In the genomic region with DNA sequence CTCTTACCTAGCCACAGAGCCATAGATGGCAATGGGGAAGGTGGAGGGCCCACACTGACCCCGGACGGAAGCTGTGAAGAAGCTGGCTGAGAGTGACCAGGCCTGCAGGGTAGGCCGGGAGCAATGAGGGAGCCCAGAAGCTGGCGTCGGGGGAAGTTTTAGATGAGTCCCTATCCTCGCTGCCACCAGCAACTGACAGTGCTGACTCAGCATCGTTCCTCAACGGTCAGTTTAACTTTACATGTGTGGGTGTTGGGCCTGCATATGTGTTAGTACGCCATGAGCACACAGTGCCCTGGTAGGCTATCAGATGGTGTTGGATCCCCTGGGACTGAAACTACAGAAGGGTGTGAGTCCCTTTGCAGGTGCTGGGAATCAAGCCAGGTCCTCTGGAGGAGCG, we compare ENCODE assay signal across 34 mouse cellular contexts. TPM values are rescaled to one million over a fixed set of nuclear protein-coding genes. Genes with fewer than 3 reads are reported as not detected.
DNase-seq lines count a peak whose midpoint lies in the region; ATAC-seq and TF ChIP-seq lines count a peak whose summit lies in the region.
"Had no signal": no experiment of that assay in that cellular context is flagged by ENCODE, and none has a peak within 500 bp of the region (broad histone marks: within the 10 kb centered on the region; RNA-seq: fewer than 3 reads in every experiment).

No protein-coding gene starts in this region.

- 85% methylated on average over 10 of the region's 10 CpGs for WGBS in kidney, postnatal 0 days
- 50% methylated on average over 10 of the region's 10 CpGs for WGBS in liver, embryonic 13.5 days (ENCODE audit: insufficient replicate concordance)
- WGBS in forebrain, embryonic 15.5 days = 90% methylated on average over 10 of the region's 10 CpGs

- H3K27ac ChIP-seq in kidney, postnatal 0 days = no peak overlapping the region
- 0 out of 2 replicates have a peak overlapping the region, but pooled peaks have one; percentile 29 for H3K27ac ChIP-seq in liver, embryonic 13.5 days
- no peak overlapping the region for H3K27ac ChIP-seq in forebrain, embryonic 15.5 days (replicated peaks)
- H3K27ac ChIP-seq: embryonic facial prominence, embryonic 13.5 days; forebrain, embryonic 10.5 days; heart, embryonic 15.5 days; midbrain, embryonic 13.5 days; neural tube, embryonic 13.5 days; stomach, postnatal 0 days had no signal

- no peaks in the 10 kb centered on the region for H3K27me3 ChIP-seq in kidney, postnatal 0 days (ENCODE audit: insufficient read depth, low read length)
- no peaks in the 10 kb centered on the region for H3K27me3 ChIP-seq in G1E (ENCODE audit: insufficient read depth, low read length)
- no peaks in the 10 kb centered on the region for H3K27me3 ChIP-seq in liver, embryonic 13.5 days
- H3K27me3 ChIP-seq in forebrain, embryonic 15.5 days = no peaks in the 10 kb centered on the region
- H3K27me3 ChIP-seq: embryonic facial prominence, embryonic 13.5 days; heart, embryonic 15.5 days; midbrain, embryonic 13.5 days; neural tube, embryonic 13.5 days had no signal

- no peak for ATAC-seq in kidney, postnatal 0 days (replicated peaks; ENCODE audit: low FRiP score, low read depth)
- ATAC-seq in G1E (ENCODE audit: extremely low read depth, insufficient number of reproducible peaks, low FRiP score, poor library complexity, severe bottlenecking) = peak; percentile 22; the same call in 1 of the 2 replicates
- no peak for ATAC-seq in liver, embryonic 13.5 days (ENCODE audit: low read depth)
- 0 out of 2 replicates have a peak, but pooled peaks have one; percentile 14 for ATAC-seq in megakaryocyte progenitor cell, adult 5-6 weeks (replicated peaks; ENCODE audit: poor library complexity)
- ATAC-seq in forebrain, embryonic 15.5 days (replicated peaks) = no peak
- ATAC-seq: forebrain, embryonic 16.5 days; hindbrain, embryonic 16.5 days; midbrain, embryonic 13.5 days had no signal

- no peak for TF ChIP-seq CTCF in kidney, postnatal 0 days (IDR thresholded peaks at IDR 0.05; ENCODE audit: low read depth)
- TF ChIP-seq CTCF in G1E (IDR thresholded peaks at IDR 0.05; ENCODE audit: low read depth, low read length) = no peak

- no peaks in the 10 kb centered on the region for H3K36me3 ChIP-seq in kidney, postnatal 0 days (ENCODE audit: insufficient read depth, low read length)
- peaks cover 90% of the 10 kb centered on the region for H3K36me3 ChIP-seq in G1E (replicated peaks)
- H3K36me3 ChIP-seq in liver, embryonic 13.5 days = peaks cover 23% of the 10 kb centered on the region; the same call in 1 of the 2 replicates
- no peaks in the 10 kb centered on the region for H3K36me3 ChIP-seq in forebrain, embryonic 15.5 days
- H3K36me3 ChIP-seq: embryonic facial prominence, embryonic 13.5 days; forebrain, embryonic 10.5 days; heart, embryonic 15.5 days; midbrain, embryonic 13.5 days; neural tube, embryonic 13.5 days had no signal

- H3K4me3 ChIP-seq in kidney, postnatal 0 days (replicated peaks; ENCODE audit: low read depth, low read length) = no peak overlapping the region
- peak overlapping the region; percentile 63; the same call in 1 of the 2 replicates for H3K4me3 ChIP-seq in G1E (ENCODE audit: low read depth, low read length)
- H3K4me3 ChIP-seq in liver, embryonic 13.5 days (replicated peaks) = no peak overlapping the region
- H3K4me3 ChIP-seq in forebrain, embryonic 15.5 days = no peak overlapping the region
- H3K4me3 ChIP-seq: embryonic facial prominence, embryonic 13.5 days; forebrain, embryonic 10.5 days; heart, embryonic 15.5 days; midbrain, embryonic 13.5 days; neural tube, embryonic 13.5 days had no signal

- H3K9ac ChIP-seq in kidney, postnatal 0 days (ENCODE audit: low read depth, low read length) = 0 out of 2 replicates have a peak overlapping the region, but pooled peaks have one; percentile 4
- no peak overlapping the region for H3K9ac ChIP-seq in liver, embryonic 13.5 days
- no peak overlapping the region for H3K9ac ChIP-seq in forebrain, embryonic 15.5 days (replicated peaks)
- H3K9ac ChIP-seq: embryonic facial prominence, embryonic 13.5 days; heart, embryonic 15.5 days; midbrain, embryonic 13.5 days; neural tube, embryonic 13.5 days had no signal

- no peaks in the 10 kb centered on the region for H3K4me1 ChIP-seq in kidney, postnatal 0 days (replicated peaks; ENCODE audit: insufficient read depth, low read length)
- H3K4me1 ChIP-seq in G1E (ENCODE audit: insufficient read depth, low read depth, low read length) = peaks cover 86% of the 10 kb centered on the region
- peaks cover 49% of the 10 kb centered on the region for H3K4me1 ChIP-seq in liver, embryonic 13.5 days (replicated peaks)
- H3K4me1 ChIP-seq in forebrain, embryonic 15.5 days = no peaks in the 10 kb centered on the region
- H3K4me1 ChIP-seq: midbrain, embryonic 13.5 days; neural tube, embryonic 13.5 days had no signal

- H3K4me2 ChIP-seq in kidney, postnatal 0 days (ENCODE audit: low read length) = no peak overlapping the region
- 0 out of 2 replicates have a peak overlapping the region, but pooled peaks have one; percentile 2 for H3K4me2 ChIP-seq in liver, embryonic 13.5 days
- H3K4me2 ChIP-seq in forebrain, embryonic 15.5 days (replicated peaks) = no peak overlapping the region
- H3K4me2 ChIP-seq: embryonic facial prominence, embryonic 13.5 days; heart, embryonic 15.5 days; midbrain, embryonic 13.5 days; neural tube, embryonic 13.5 days had no signal

- no peaks in the 10 kb centered on the region for H3K9me3 ChIP-seq in kidney, postnatal 0 days (replicated peaks; ENCODE audit: low read length)
- no peaks in the 10 kb centered on the region for H3K9me3 ChIP-seq in G1E (replicated peaks)
- no peaks in the 10 kb centered on the region for H3K9me3 ChIP-seq in liver, embryonic 13.5 days (replicated peaks)
- no peaks in the 10 kb centered on the region for H3K9me3 ChIP-seq in forebrain, embryonic 15.5 days
- H3K9me3 ChIP-seq: embryonic facial prominence, embryonic 13.5 days; forebrain, embryonic 10.5 days; heart, embryonic 15.5 days; midbrain, embryonic 13.5 days; neural tube, embryonic 13.5 days had no signal

- DNase-seq in kidney, postnatal 0 days (ENCODE audit: low spot score) = no peak
- DNase-seq in kidney, postnatal 25 days = no peak
- no peak for DNase-seq in G1E (ENCODE audit: low spot score)
- no peak for DNase-seq in liver, embryonic 13.5 days
- DNase-seq in testis, postnatal 10 days (ENCODE audit: low spot score) = no peak
- DNase-seq in adrenal gland, postnatal 25 days = no peak
- DNase-seq: adrenal gland, adult 8-10 months; cerebellum, adult 18-20 months; cerebellum, postnatal 10 days; kidney, adult 2 months; layer of hippocampus, postnatal 36 days; left cerebral cortex, postnatal 4 days; lung, adult 2 months; lung, postnatal 10 days; right cerebral cortex, postnatal 14 days; thymus, postnatal 4 days had no signal

RNA-seq across cellular contexts. Expression of gene Phb2, which starts 12.3 kb away (rescaled TPM):
- polyA plus RNA-seq in kidney, postnatal 0 days (2015; fragmentation: Nextera tagmentation; extraction: Ambion mirVana) = 404 and 411 TPM in 2 replicates
- 325 and 378 TPM in 2 replicates for total RNA-seq in G1E (2014; fragmentation: Nextera tagmentation)
- 432 and 434 TPM in 2 replicates for total RNA-seq in G1E (2017)
- 465 and 565 TPM in 2 replicates for polyA plus RNA-seq in G1E (2012)
- polyA plus RNA-seq in liver, embryonic 13.5 days (2015; fragmentation: Nextera tagmentation; extraction: Ambion mirVana) = 356 and 373 TPM in 2 replicates
- 229 and 271 TPM in 2 replicates for total RNA-seq in megakaryocyte progenitor cell, adult 5-6 weeks (2015)
- 335 and 374 TPM in 2 replicates for total RNA-seq in megakaryocyte progenitor cell, adult 5-6 weeks (2017)
- total RNA-seq in adrenal gland, postnatal 25 days (2021) = 302 and 348 TPM in 2 replicates
- 271 and 275 TPM in 2 replicates for polyA plus RNA-seq in forebrain, embryonic 15.5 days (2015; fragmentation: Nextera tagmentation; extraction: Ambion mirVana)

RNA-seq across cellular contexts. Expression of gene Emg1, which starts 12.5 kb away (rescaled TPM):
- 166 and 183 TPM in 2 replicates for polyA plus RNA-seq in kidney, postnatal 0 days (2015; fragmentation: Nextera tagmentation; extraction: Ambion mirVana)
- total RNA-seq in G1E (2014; fragmentation: Nextera tagmentation) (117 and 120 TPM in 2 replicates), G1E (2017) (228 and 262 TPM in 2 replicates)
- polyA plus RNA-seq in G1E (2012) = 254 and 287 TPM in 2 replicates
- 189 and 198 TPM in 2 replicates for polyA plus RNA-seq in liver, embryonic 13.5 days (2015; fragmentation: Nextera tagmentation; extraction: Ambion mirVana)
- total RNA-seq in megakaryocyte progenitor cell, adult 5-6 weeks (2015) = 204 and 205 TPM in 2 replicates
- 304 and 317 TPM in 2 replicates for total RNA-seq in megakaryocyte progenitor cell, adult 5-6 weeks (2017)
- total RNA-seq in adrenal gland, postnatal 25 days (2021) = 81.8 and 82.8 TPM in 2 replicates
- polyA plus RNA-seq in forebrain, embryonic 15.5 days (2015; fragmentation: Nextera tagmentation; extraction: Ambion mirVana) = 153 and 160 TPM in 2 replicates

RNA-seq across cellular contexts. Expression of gene Ptpn6, which starts 14.0 kb away (rescaled TPM):
- polyA plus RNA-seq in kidney, postnatal 0 days (2015; fragmentation: Nextera tagmentation; extraction: Ambion mirVana) = 13.0 and 13.6 TPM in 2 replicates
- total RNA-seq in G1E (2014; fragmentation: Nextera tagmentation) (66.2 and 72.6 TPM in 2 replicates), G1E (2017) (309 and 356 TPM in 2 replicates)
- 54.9 and 129 TPM in 2 replicates for polyA plus RNA-seq in G1E (2012)
- 28.7 and 29.5 TPM in 2 replicates for polyA plus RNA-seq in liver, embryonic 13.5 days (2015; fragmentation: Nextera tagmentation; extraction: Ambion mirVana)
- 115 and 121 TPM in 2 replicates for total RNA-seq in megakaryocyte progenitor cell, adult 5-6 weeks (2015)
- 398 and 466 TPM in 2 replicates for total RNA-seq in megakaryocyte progenitor cell, adult 5-6 weeks (2017)
- 4.6 and 9.1 TPM in 2 replicates for total RNA-seq in adrenal gland, postnatal 25 days (2021)
- polyA plus RNA-seq in forebrain, embryonic 15.5 days (2015; fragmentation: Nextera tagmentation; extraction: Ambion mirVana) = 3.2 and 4.4 TPM in 2 replicates

RNA-seq across cellular contexts. Expression of gene Grcc10, which starts 16.7 kb away (rescaled TPM):
- 549 and 600 TPM in 2 replicates for polyA plus RNA-seq in kidney, postnatal 0 days (2015; fragmentation: Nextera tagmentation; extraction: Ambion mirVana)
- total RNA-seq in G1E (2014; fragmentation: Nextera tagmentation) (61.7 and 62.9 TPM in 2 replicates), G1E (2017) (130 and 176 TPM in 2 replicates)
- polyA plus RNA-seq in G1E (2012) = 26.1 and 38.8 TPM in 2 replicates
- 77.7 and 80.2 TPM in 2 replicates for polyA plus RNA-seq in liver, embryonic 13.5 days (2015; fragmentation: Nextera tagmentation; extraction: Ambion mirVana)
- 171 and 179 TPM in 2 replicates for total RNA-seq in megakaryocyte progenitor cell, adult 5-6 weeks (2015)
- 99.5 and 133 TPM in 2 replicates for total RNA-seq in megakaryocyte progenitor cell, adult 5-6 weeks (2017)
- total RNA-seq in adrenal gland, postnatal 25 days (2021) = 357 and 392 TPM in 2 replicates
- 652 and 676 TPM in 2 replicates for polyA plus RNA-seq in forebrain, embryonic 15.5 days (2015; fragmentation: Nextera tagmentation; extraction: Ambion mirVana)

RNA-seq across cellular contexts. Expression of gene Gm45234, which starts 31.3 kb away (rescaled TPM):
- not detected in 2 replicates for polyA plus RNA-seq in kidney, postnatal 0 days (2015; fragmentation: Nextera tagmentation; extraction: Ambion mirVana)
- not detected in 2 replicates for total RNA-seq in G1E (2014; fragmentation: Nextera tagmentation)
- not detected in 2 replicates for total RNA-seq in G1E (2017)
- not detected in 2 replicates for polyA plus RNA-seq in G1E (2012)
- polyA plus RNA-seq in liver, embryonic 13.5 days (2015; fragmentation: Nextera tagmentation; extraction: Ambion mirVana) = not detected in 2 replicates
- total RNA-seq in megakaryocyte progenitor cell, adult 5-6 weeks (2015) = not detected in 2 replicates
- total RNA-seq in megakaryocyte progenitor cell, adult 5-6 weeks (2017) = not detected in 2 replicates
- total RNA-seq in adrenal gland, postnatal 25 days (2021) = not detected in 2 replicates
- polyA plus RNA-seq in forebrain, embryonic 15.5 days (2015; fragmentation: Nextera tagmentation; extraction: Ambion mirVana) = not detected in 2 replicates
- total RNA-seq: adrenal gland, adult 8-10 months; common myeloid progenitor, adult 5-6 weeks; gastrocnemius, adult 8-10 months; layer of hippocampus, postnatal 36 days; left cerebral cortex, postnatal 4 days had no signal
- polyA plus RNA-seq: embryonic facial prominence, embryonic 13.5 days; forebrain, embryonic 10.5 days; forebrain, embryonic 16.5 days; heart, embryonic 15.5 days; hindbrain, embryonic 11.5 days; hindbrain, embryonic 16.5 days; intestine, embryonic 14.5 days; kidney, adult 2 months; kidney, embryonic 16.5 days; large intestine, adult 2 months; limb, embryonic 14.5 days; midbrain, embryonic 13.5 days; neural tube, embryonic 13.5 days; stomach, postnatal 0 days; thymus, postnatal 0 days had no signal

Comparison
In these comparisons a context has a peak if more than half of its experiments do, and no peak if none do; other contexts are left out.
1. ATAC-seq: peak in G1E (single experiment) and megakaryocyte progenitor cell, adult 5-6 weeks (single experiment); none in kidney, postnatal 0 days (single experiment), liver, embryonic 13.5 days (single experiment) and forebrain, embryonic 15.5 days (single experiment).